Mouse (Mus musculus): ENCODE data around the gene Sik2. TPM values are rescaled to one million over a fixed set of nuclear protein-coding genes. Genes with fewer than 3 reads are reported as not detected.

Gene Sik2
- polyA plus RNA-seq, 1 experiment: 199 TPM

DNA sequence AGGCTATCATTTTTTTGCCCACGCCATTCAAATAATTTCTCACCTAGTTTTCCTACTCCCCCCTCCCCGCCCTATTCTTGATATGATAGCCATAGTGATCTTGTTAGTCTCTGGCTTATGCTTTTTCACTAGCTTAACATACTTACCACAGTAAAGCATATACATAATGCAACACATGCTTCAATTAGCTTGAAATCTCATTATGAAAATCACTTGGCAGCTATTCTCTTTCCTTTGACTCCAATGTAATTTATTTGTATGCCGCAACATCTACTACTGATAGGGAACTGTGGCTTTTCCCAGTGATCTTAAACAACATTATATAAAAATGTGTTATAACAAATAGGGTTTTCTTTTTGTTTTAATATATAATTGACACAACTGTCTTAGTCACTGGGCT lies 53.7 kb downstream of the Sik2 start:
- H3K27ac ChIP-seq (replicated peaks; ENCODE audit: low read depth, low read length): no peak overlapping the region
- no peaks in the 10 kb centered on the region; the same call in none of the 2 replicates for H3K4me1 ChIP-seq (ENCODE audit: control insufficient read depth, insufficient read depth, insufficient read length, low read length)
- no peak overlapping the region for H3K4me3 ChIP-seq (ENCODE audit: insufficient read depth, low read depth, low read length)

DNA sequence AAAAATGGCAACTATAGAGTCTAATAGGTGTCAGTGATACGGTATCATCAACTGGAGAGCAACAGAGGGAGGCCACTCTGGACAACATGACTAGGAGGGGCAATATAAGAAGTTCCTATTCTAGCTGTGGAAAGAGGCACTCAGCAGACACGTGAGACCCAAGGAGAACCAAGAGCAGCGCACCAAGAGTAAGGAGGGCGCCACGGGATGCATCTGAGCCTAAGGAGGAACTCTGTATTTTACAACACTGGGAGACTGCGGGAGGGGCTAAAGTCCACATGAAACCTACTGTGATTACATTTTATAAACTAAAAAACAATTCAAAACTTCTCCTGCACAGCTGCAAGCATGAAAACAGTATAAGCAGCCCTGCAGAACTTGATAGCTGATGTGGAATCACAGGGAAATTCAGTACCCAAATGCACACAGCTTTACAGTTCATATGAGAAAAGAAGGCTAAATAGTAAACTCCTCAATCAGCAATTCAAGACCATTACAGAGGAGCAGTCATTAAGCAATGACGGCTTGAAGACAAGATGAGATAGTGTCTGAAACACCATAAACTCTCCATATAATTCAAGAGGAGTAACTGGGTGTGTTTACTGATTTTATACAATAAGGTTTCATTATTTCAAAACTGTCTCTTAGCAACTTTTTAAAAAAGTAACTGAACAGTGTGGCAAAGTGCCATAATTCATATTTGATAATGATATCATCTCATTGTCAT lies 60.6 kb downstream of the Sik2 start:
- Histone ChIP-seq H3K27ac (replicated peaks; ENCODE audit: low read depth, low read length) (no peak overlapping the region), H3K4me1 (ENCODE audit: control insufficient read depth, insufficient read depth, insufficient read length, low read length) (peaks cover 5% of the 10 kb centered on the region), H3K4me3 (ENCODE audit: insufficient read depth, low read depth, low read length) (no peak overlapping the region)

DNA sequence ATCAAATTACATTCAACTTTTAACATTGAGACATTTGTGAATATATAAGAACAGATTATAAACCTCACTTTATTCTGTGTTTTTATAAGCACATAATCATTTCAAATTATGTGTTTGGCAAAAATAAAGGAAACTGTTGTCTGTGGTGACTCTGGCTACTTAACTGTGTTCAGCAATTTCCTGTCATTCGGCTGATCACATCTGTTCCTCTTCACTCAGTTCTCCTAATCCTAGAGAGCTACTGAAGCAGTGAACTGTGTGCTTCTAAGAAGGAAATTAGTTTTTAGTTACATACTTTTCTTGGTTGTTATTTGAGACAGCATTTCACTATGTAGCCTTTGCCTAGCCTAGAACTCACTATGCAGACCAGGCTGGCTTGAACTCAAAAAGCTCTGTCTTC lies 62.5 kb downstream of the Sik2 start:
- Histone ChIP-seq H3K4me1 (ENCODE audit: control insufficient read depth, insufficient read depth, insufficient read length, low read length) (peaks cover 9% of the 10 kb centered on the region), H3K4me3 (ENCODE audit: insufficient read depth, low read depth, low read length) (no peak overlapping the region), H3K27ac (replicated peaks; ENCODE audit: low read depth, low read length) (no peak overlapping the region)

DNA sequence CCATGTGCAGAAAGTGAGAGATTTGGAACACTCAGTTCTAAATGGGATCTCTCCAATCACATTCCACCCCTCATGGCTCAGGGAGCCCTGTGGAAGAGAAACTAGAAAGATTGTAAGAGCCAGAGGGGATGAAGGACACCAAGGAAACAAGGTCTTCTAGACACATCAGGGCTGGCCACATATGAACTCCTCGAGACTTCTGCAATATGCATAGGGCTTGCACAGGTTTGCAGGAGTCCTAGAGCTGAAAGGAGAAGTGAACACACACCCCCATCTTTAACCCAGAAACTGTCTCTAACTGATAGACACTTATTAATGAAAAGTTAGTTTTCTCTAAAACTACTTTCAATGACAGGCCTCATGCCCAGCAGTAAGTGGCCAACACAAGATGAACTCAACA lies 64.0 kb downstream of the Sik2 start:
- Histone ChIP-seq H3K4me3 (ENCODE audit: insufficient read depth, low read depth, low read length) (no peak overlapping the region), H3K4me1 (ENCODE audit: control insufficient read depth, insufficient read depth, insufficient read length, low read length) (peaks cover 9% of the 10 kb centered on the region), H3K27ac (replicated peaks; ENCODE audit: low read depth, low read length) (no peak overlapping the region)

DNA sequence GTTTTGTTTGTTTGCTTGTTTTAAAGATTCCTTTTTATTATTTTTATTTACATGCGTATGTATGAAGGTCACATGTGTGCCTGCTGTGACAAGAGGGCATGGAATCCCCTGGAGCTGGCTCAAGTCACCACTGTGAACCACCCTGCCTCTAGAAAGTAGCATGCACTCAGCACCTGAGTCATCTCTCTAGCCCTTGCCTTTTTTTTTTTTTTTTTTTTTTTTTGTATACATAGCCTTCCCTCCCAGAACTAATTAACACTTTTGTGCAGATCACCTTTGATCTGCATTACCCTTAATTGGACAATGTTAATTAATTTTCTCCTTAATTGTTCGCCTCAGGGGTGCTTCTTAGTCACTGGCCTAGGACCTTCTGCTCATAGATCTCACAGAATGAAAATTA lies 66.2 kb downstream of the Sik2 start:
- no peak overlapping the region for H3K4me3 ChIP-seq (ENCODE audit: insufficient read depth, low read depth, low read length)
- peaks cover 9% of the 10 kb centered on the region for H3K4me1 ChIP-seq (ENCODE audit: control insufficient read depth, insufficient read depth, insufficient read length, low read length)
- no peak overlapping the region for H3K27ac ChIP-seq (replicated peaks; ENCODE audit: low read depth, low read length)

DNA sequence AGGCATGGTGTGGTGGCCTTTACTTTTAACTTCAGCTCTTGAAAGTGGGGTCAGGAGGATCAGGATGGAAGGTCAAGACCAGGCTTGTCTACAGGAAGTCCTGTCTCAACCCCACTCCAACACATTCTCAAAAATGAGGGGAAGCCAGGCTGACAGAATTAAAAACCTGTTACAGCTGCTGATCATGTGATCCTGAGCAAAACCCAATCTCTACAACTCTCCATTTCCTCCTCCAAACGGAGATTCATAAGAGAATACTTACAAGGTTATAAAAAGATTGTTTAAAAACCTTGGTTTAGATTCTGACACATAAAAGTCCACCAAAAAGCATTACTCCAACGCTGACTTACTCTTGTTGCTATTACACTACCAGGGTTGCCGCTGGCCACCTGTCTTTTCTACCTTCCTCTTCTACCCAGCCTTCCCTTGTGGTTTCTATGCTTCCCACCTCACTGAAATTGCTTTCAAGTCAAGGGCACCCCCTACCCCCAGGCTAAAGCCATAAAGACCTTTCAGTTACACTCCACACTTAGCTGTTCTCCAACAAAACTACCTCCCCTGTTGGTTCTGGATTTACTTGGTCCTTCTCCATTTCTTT lies 67.0 kb downstream of the Sik2 start:
- H3K4me1 ChIP-seq (ENCODE audit: control insufficient read depth, insufficient read depth, insufficient read length, low read length): peaks cover 9% of the 10 kb centered on the region
- H3K4me3 ChIP-seq (ENCODE audit: insufficient read depth, low read depth, low read length): no peak overlapping the region
- no peak overlapping the region for H3K27ac ChIP-seq (replicated peaks; ENCODE audit: low read depth, low read length)

DNA sequence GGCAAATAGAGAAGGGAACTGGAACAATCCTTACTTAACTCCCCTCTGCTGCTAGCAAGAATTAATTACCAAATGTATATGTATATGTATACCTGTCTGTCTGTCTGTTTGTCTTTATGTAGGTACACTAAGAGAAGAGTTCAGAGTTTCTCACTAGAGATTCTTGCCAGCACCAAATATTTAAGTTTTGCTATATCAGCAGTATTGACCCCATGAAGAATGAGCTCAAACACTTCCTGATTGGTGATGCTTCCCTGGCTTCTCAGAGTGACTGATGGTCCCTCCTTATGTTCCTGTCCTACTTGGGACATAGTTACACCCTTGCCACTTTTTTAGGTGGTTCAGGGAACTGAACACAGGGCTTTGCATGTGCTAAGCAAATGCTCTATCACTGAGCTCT lies 78.9 kb downstream of the Sik2 start:
- no peak overlapping the region for H3K4me3 ChIP-seq (ENCODE audit: insufficient read depth, low read depth, low read length)
- H3K27ac ChIP-seq (replicated peaks; ENCODE audit: low read depth, low read length): no peak overlapping the region
- H3K4me1 ChIP-seq (ENCODE audit: control insufficient read depth, insufficient read depth, insufficient read length, low read length): no peaks in the 10 kb centered on the region

DNA sequence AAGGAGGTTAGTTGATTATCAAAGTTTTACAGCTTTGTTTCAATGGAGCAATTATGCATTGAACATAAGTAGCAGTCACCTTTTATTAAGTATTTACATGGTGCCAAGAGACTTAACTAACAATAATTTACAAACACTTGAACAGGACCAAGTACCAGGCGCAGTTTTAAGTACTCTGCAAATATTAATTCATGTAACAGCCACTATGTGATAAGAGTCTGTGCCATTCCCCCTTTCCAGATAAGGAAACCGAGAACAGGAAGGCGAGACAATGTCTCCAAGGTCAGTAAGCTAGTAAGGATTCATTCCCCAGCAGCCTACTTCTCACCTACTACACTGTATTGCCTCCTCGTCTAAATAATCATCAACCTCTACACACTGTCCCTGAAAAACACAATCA lies 83.1 kb downstream of the Sik2 start:
- Histone ChIP-seq H3K4me1 (ENCODE audit: control insufficient read depth, insufficient read depth, insufficient read length, low read length) (no peaks in the 10 kb centered on the region), H3K27ac (replicated peaks; ENCODE audit: low read depth, low read length) (no peak overlapping the region)

DNA sequence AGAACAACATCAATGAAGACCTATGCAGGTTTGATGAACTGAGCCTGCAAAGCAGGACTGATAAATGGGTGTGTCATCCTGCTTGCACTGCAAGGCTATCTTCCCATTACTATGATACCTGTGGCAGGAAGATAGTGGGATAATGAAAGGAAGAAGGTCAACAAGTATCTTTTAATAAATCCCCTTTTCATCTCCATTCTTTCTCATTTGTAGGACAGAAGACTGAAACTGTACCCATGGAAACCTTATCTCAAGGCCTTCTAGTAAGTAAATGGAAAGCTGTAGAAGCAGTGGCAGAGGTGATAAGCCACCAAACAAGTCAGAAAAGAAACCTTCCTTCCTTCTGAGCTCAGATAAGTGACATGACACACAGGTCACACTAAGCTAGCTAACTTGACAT lies 84.4 kb downstream of the Sik2 start:
- no peak overlapping the region for H3K4me3 ChIP-seq (ENCODE audit: insufficient read depth, low read depth, low read length)
- no peak overlapping the region for H3K27ac ChIP-seq (replicated peaks; ENCODE audit: low read depth, low read length)
- H3K4me1 ChIP-seq (ENCODE audit: control insufficient read depth, insufficient read depth, insufficient read length, low read length): no peaks in the 10 kb centered on the region

More for the DNA sequence above, 83.1 kb downstream of the Sik2 start:
- H3K4me3 ChIP-seq (ENCODE audit: insufficient read depth, low read depth, low read length): no peak overlapping the region

DNA sequence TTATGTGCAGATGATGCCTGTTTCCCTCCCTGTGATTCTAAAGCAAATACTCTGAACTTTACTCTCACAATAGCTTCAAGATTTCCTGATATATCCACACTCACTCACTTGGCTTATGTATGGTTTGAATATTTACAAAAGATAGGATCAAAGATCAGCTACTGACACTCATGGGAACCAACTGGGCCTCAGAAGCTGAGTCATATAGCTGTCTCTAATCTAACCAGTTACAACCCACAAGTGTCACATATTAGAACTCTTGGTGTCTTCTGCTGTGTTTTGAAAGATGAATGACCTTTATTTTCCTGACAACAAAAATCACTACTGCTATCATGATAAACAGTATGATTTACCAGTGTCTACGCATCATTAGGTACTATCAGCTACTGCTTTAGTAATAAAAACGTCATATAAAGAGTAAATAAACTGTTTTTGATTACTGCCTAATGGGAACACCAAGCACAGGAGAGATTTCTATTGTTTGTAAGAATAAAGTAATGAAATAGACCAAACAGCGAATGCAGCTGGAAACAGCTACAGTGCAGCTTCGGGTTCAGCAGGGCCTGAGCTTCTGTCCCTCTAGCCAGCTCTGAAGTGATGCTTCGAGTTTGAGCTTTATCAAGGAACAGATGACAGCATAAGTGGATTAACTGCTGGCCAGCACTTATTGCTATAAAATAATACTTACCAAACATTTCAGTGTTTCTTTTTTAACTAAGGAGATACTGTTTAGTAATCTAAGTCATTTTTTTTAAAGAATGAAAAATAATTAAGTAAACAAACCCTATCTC lies 86.3 kb downstream of the Sik2 start:
- H3K4me1 ChIP-seq (ENCODE audit: control insufficient read depth, insufficient read depth, insufficient read length, low read length): no peaks in the 10 kb centered on the region
- H3K4me3 ChIP-seq (ENCODE audit: insufficient read depth, low read depth, low read length): no peak overlapping the region
- H3K27ac ChIP-seq (replicated peaks; ENCODE audit: low read depth, low read length): no peak overlapping the region

DNA sequence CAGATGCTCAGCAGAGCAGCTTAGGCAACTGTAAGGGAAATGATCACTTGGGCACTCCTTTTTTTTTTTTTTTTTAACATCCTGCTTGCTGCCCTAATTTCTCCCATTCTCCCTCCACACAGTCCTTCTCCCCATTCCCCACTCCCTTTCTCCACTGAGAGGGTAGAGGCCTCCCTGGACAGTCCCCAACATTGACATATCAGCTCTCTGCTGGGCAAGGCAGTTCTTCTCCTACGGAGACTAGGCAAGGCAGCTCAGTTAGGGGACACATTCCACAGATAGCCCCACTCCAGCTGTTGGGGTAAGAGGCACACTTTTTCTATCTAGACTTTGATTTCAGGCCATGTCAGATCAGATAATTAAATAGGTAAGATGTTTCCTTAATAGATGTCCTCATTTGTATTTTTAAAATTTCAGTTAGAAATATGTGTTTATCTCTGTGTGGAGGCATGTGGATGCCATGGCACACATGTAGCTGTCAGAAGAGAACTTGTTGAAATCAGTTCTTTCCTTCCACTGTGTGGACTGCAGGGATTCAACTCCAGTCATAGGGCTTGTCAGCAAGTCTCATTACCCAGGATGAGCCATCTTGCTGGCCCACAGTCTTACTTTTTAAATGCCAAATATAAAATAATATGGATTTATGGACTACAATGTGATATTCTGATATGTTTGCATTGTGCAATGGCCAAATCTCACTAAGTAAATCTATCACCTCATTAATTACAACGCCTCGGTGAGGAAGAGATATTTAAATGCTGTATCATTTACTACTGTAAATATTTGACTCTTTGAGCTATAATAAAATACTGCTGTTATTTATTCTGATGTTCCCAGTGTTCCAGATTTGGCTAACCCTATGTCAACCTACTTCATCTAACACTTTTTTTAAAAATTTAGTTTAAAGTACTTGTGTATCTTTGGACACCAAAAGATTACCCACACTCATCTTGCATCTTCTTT lies 87.7 kb downstream of the Sik2 start:
- Histone ChIP-seq H3K4me1 (ENCODE audit: control insufficient read depth, insufficient read depth, insufficient read length, low read length) (no peaks in the 10 kb centered on the region), H3K4me3 (ENCODE audit: insufficient read depth, low read depth, low read length) (no peak overlapping the region), H3K27ac (replicated peaks; ENCODE audit: low read depth, low read length) (no peak overlapping the region)

DNA sequence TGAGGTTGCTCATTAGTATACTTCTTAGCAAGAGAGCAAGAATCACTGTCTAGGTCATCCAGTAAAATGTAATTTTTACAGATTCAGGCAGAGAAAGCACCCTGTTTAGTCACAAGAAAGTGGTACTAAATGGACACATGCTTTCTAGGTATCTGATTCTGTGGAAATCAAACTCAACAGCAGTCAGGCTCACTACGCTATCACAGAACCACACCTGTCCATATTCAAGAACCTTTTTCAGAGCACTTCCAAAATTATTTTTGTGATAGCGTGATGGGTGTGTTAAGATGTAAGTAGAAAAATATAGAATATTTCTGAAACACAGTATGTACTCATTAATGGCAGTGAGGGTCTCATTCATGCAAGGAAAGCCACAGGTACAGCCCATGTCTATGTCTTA lies 89.3 kb downstream of the Sik2 start:
- Histone ChIP-seq H3K27ac (replicated peaks; ENCODE audit: low read depth, low read length) (no peak overlapping the region), H3K4me1 (ENCODE audit: control insufficient read depth, insufficient read depth, insufficient read length, low read length) (no peaks in the 10 kb centered on the region), H3K4me3 (ENCODE audit: insufficient read depth, low read depth, low read length) (no peak overlapping the region)

DNA sequence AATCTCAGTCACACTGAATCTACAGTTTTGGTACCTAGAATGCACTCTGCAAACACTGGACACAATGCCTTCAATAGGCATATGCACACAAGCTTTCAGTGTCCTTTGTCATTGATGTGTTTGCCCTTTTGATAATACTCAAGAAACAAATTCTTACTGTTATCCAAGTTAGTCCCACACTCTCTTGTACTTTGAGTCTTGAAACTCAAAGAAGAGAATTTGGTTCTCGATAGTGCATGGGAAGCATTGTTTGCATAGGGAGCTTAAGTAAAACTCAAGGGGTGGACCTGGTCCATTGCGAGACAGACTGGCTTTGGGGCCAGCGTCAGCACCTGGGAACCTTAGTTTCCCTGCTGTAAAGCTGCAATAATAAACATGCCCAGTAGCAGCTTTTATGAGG lies 90.7 kb downstream of the Sik2 start:
- Histone ChIP-seq H3K4me1 (ENCODE audit: control insufficient read depth, insufficient read depth, insufficient read length, low read length) (no peaks in the 10 kb centered on the region; the same call in 1 of the 2 replicates), H3K27ac (replicated peaks; ENCODE audit: low read depth, low read length) (no peak overlapping the region), H3K4me3 (ENCODE audit: insufficient read depth, low read depth, low read length) (no peak overlapping the region)

DNA sequence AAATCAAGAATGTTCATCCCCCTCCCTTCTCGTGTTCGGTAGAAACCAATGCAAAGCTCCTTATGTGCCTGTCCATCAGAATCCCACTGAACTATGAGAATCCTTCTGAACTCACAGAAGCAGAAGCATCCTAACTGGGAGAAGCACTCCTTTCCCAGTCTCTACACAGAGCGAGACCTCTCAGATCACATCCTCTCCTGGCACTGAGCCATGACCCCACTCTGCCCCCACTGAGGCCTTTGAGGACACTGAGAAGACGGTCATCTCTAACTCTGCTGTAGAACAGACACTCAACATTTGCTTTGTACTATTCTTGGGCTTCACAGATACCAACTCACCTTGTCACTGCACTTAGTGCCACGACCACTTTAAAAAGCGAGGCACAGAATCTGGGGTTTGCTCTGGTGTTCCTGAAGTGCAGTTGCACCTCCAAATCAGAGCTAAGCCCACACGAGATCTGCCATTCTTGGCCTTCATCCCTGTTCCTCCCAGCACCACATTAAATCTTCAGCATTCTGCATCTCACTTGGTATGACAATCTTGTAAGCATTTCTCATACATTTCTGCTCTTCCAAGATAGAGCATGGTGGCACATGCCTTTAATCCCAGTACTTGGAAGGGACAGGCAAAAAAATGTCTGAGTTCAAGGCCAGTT lies 96.9 kb downstream of the Sik2 start:
- H3K4me3 ChIP-seq (ENCODE audit: insufficient read depth, low read depth, low read length): no peak overlapping the region
- no peak overlapping the region for H3K27ac ChIP-seq (replicated peaks; ENCODE audit: low read depth, low read length)
- H3K4me1 ChIP-seq (ENCODE audit: control insufficient read depth, insufficient read depth, insufficient read length, low read length): no peaks in the 10 kb centered on the region; the same call in 1 of the 2 replicates

Data from brown adipose tissue, adult 24 weeks (tissue).